Mouse (Mus musculus) forebrain, embryonic 11.5 days (tissue): ENCODE measurements around the gene Emc9. TPM values are rescaled to one million over a fixed set of nuclear protein-coding genes. Genes with fewer than 3 reads are reported as not detected.

Source experiments
- ATAC-seq: fragments of 200-750 bp; cut with Nextera tagmentation; replicated peaks from 2 replicates; pipeline ENCODE4 v1.8.0; 2017; ENCODE audit warnings: moderate TSS enrichment; ENCODE audit not compliant: low FRiP score
- DNase-seq: peaks from one replicate; pipeline ENCODE4 v3.0.0-alpha.2; 2017; ENCODE audit warnings: low spot score
- H3K27ac ChIP-seq: fragments of 300-500 bp; sonication (generic); 2 replicates; pipeline ENCODE4 v1.5.1; 2014; ENCODE audit warnings: low read depth, low read length
- H3K27me3 ChIP-seq: fragments of 300-500 bp; sonication (generic); 2 replicates; pipeline ENCODE4 v1.6.1; 2014; ENCODE audit warnings: mild to moderate bottlenecking, low read length, mixed read lengths; ENCODE audit not compliant: control insufficient read depth, insufficient read depth
- H3K36me3 ChIP-seq: fragments of 300-500 bp; sonication (generic); 2 replicates; pipeline ENCODE4 v1.6.1; 2014; ENCODE audit warnings: mild to moderate bottlenecking, low read length, moderate library complexity, mixed read lengths; ENCODE audit not compliant: control insufficient read depth, insufficient read depth
- H3K4me1 ChIP-seq: fragments of 300-500 bp; sonication (generic); replicated peaks from 2 replicates; pipeline ENCODE4 v1.6.1; 2014; ENCODE audit warnings: low read length, mixed read lengths; ENCODE audit not compliant: control insufficient read depth, insufficient read depth
- H3K4me2 ChIP-seq: fragments of 300-500 bp; sonication (generic); 2 replicates; pipeline ENCODE4 v1.6.1; 2014; ENCODE audit warnings: low read depth, mild to moderate bottlenecking, low read length, moderate library complexity, mixed read lengths; ENCODE audit not compliant: severe bottlenecking
- H3K4me3 ChIP-seq: fragments of 300-500 bp; sonication (generic); 2 replicates; pipeline ENCODE4 v1.5.1; 2014; ENCODE audit warnings: low read depth, low read length
- H3K9ac ChIP-seq: fragments of 300-500 bp; sonication (generic); 2 replicates; pipeline ENCODE4 v1.6.1; 2014; ENCODE audit warnings: low read length
- H3K9me3 ChIP-seq: fragments of 300-500 bp; sonication (generic); 2 replicates; pipeline ENCODE4 v1.6.1; 2016; ENCODE audit warnings: low read length, mixed read lengths; ENCODE audit not compliant: control insufficient read depth
- WGBS: fragments of 180-500 bp; shearing (Covaris S2); extraction: QIAGEN DNeasy Blood & Tissue Kit; methylation state at CpG from one replicate; pipeline ENCODE4 v1.1.7; 2014; 5-methylcytosine and 5-hydroxymethylcytosine counted together
- polyA plus RNA-seq: library from polyadenylated mRNA; unstranded; fragments of >200 nt; fragmentation: Nextera tagmentation; extraction: Ambion mirVana; gene quantifications from 2 replicates; pipeline ENCODE4 v1.2.1, GENCODE M21; 2014

The Emc9 gene
- 3.4 and 4.7 TPM in 2 replicates for polyA plus RNA-seq

DNA sequence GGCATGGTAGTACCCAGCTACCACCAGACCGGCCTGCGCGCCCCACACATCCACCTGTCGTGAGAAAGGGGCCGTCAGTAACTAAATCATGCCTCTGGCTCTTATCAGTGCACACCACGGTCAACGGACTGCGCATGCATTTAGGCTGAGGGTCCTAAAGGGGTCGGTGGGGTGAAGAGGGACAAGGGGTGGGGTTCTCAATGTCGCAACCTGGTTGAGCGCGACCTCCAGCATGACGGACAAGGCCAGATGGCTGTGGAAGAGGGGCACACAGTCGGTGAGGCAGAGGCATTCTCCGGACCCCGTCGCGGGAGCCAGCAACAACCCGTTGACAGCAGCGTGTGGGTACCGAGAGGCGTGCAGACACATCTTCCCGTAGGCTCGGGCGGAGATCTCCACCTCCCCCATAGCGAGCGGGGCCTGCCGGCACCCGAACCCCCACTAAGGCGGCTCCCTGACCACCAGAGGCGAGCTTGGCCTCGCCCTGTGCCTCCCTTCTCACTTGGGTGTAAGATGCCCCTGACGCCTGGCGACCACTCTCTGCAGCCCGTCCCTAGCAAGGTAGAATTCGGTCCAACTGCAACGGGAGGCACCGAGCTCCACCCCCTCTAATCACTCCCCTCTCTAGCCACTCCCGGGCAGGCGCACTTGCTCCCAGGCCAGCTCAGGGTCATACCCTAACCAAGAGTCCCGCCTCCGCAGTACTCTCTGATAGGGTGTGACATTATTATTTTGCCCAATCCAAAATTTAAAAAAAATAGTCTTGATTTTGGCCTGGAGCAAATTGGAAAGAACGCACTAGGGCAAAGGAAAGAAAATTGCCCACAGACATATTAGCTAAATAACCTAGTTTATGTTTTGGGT lies at the start of gene Emc9:
TSS of gene Emc9 (minus strand) at position 601 of the 864 bp plus-strand sequence.
- peaks cover 4% of the 10 kb centered on the region; the same call in 1 of the 2 replicates for H3K4me1 ChIP-seq
- no peak within 1 kb of the TSS for H3K27ac ChIP-seq
- peak; percentile 63; the same call in 1 of the 2 replicates for ATAC-seq
- 2% methylated on average over 43 of the region's 43 CpGs for WGBS
- H3K4me2 ChIP-seq, result peak within 1 kb of the TSS; percentile 75
- peak within 1 kb of the TSS; percentile 60 for H3K9ac ChIP-seq
- H3K36me3 ChIP-seq, result no peaks in the 10 kb centered on the region; the same call in 1 of the 2 replicates
- no peaks in the 10 kb centered on the region; the same call in 1 of the 2 replicates for H3K27me3 ChIP-seq
- DNase-seq, result peak; percentile 62
- peak within 1 kb of the TSS; percentile 35 for H3K4me3 ChIP-seq
- no peaks in the 10 kb centered on the region for H3K9me3 ChIP-seq

DNA sequence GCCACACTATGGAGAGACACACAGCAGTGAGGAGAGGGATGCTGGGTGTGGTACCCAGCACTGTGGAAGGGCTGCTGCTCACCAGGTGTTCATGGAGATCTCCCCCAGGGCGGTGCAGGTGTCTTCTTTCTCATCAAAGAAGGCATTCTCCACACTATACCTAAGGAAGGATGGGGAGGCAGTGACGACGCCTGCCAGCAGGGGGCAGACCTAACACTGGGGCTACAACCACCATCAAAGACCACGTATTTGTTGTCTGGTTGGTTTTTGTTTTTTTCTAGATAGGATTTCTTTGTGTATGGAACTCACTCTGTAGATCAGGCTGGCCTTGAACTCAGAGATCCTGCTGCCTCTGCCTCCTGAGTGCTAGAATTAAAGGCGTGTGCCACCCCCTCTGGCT lies 44.2 kb upstream of the Emc9 start:
- peaks cover 22% of the 10 kb centered on the region; the same call in 1 of the 2 replicates for H3K36me3 ChIP-seq
- 61% methylated on average over 5 of the region's 5 CpGs for WGBS

DNA sequence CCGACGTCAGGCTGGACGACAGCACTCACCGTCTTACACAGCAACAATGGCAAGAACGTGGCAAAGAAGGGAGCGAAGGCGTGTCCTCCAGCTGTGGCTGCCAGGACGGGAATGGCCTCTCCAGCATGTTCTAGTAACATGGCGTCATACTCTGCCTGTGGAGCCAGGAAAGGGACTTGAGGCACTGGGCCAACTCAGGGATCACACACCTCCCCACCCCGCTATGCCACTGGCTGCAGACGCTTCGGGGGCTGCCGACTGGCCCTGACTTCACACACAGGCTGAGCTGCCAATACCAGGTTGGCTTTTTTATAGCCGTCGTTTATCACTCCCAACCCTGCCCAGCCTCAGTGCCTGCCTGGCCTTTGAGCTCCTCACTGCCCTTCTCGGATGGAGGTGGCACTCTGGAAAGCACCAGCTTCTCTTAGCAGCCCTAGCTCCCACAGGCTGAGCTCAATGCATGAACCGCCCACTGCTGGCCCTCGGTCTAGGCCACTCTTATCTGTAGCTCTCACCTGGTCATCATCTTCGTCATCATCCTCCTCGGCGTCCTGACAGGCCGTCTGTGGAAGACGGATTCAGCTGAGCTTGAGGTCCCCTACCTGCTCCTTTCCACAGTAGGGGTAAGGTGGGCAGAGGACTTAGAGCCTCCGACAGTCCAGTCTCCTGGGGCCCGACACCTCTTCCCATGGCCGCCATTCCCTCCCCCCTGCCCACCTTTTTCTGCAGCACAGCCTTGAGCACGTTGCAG lies 43.1 kb upstream of the Emc9 start:
- DNase-seq, result no peak
- Histone ChIP-seq H3K9ac (no peak overlapping the region), H3K4me1 (no peaks in the 10 kb centered on the region), H3K9me3 (no peaks in the 10 kb centered on the region), H3K36me3 (peaks cover 22% of the 10 kb centered on the region; the same call in 1 of the 2 replicates), H3K27ac (no peak overlapping the region), H3K4me3 (no peak overlapping the region), H3K4me2 (no peak overlapping the region), H3K27me3 (no peaks in the 10 kb centered on the region)
- no peak for ATAC-seq
- WGBS, result 94% methylated on average over 27 of the region's 27 CpGs

More for the DNA sequence above, 44.2 kb upstream of the Emc9 start:
- DNase-seq, result peak; percentile 69
- H3K9me3 ChIP-seq, result no peaks in the 10 kb centered on the region
- no peak overlapping the region for H3K27ac ChIP-seq
- no peaks in the 10 kb centered on the region for H3K27me3 ChIP-seq
- H3K4me1 ChIP-seq, result no peaks in the 10 kb centered on the region
- ATAC-seq, result no peak
- no peak overlapping the region for H3K9ac ChIP-seq
- H3K4me2 ChIP-seq, result no peak overlapping the region
- H3K4me3 ChIP-seq, result no peak overlapping the region

DNA sequence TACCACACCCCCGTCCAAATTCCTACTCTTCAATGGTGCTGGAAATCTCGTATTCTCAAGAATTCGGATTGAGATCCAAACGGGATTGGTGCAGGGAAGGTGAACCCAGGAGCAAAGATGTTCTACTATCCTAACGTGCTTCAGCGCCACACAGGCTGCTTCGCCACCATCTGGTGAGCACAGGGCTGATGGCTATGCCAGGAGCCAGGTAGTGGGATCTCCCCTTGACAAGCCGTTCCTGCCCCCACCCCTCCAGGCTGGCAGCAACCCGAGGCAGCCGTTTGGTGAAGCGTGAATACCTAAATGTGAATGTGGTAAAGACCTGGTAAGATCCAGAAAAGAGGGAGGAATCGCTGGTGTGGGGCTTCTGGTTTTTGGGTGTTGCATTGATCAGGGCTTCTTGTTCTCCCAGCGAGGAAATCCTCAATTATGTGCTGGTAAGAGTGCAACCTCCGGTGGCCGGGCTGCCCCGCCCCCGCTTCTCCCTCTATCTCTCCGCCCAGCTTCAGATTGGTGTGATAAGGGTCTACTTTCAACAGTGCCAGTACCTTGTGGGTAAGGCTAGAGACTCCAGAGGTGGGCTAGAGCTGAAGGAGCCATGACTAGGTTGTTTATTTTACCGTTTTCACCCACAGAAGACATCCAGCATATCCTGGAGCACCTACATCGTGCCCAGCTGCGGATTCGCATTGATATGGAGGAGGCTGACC lies 33.5 kb upstream of the Emc9 start:
- Histone ChIP-seq H3K4me1 (peaks cover 3% of the 10 kb centered on the region; the same call in 1 of the 2 replicates), H3K4me2 (peak overlapping the region; percentile 31; the same call in 1 of the 2 replicates), H3K27me3 (no peaks in the 10 kb centered on the region), H3K9me3 (no peaks in the 10 kb centered on the region), H3K9ac (peak overlapping the region; percentile 8; the same call in 1 of the 2 replicates), H3K27ac (no peak overlapping the region), H3K36me3 (no peaks in the 10 kb centered on the region), H3K4me3 (peak overlapping the region; percentile 12)
- WGBS, result 54% methylated on average over 22 of the region's 22 CpGs
- ATAC-seq (no peak), DNase-seq (no peak)

DNA sequence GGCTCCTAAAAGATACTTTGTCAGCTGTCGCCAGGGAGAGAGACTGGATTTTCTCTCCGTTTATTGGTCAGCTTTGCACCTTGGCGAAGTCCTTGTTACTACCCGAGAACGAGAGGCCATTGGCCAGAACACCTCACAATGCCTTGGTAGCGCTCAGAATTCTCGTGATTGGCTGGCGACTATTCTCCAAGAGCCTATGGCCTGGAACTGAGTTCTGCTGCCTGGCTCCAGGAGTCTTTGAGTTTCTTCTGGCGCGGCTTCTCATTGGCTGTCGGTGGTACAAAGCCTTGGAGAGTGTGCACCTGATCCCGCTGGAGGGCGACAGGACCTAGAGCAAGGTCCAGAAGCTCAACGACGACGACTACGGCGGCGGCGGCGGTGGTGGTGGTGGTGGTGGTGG lies 32.7 kb upstream of the Emc9 start, which contains the start of gene Rec8:
TSS of gene Rec8 (plus strand) at position 216 of the 400 bp plus-strand sequence.
- peak within 1 kb of the TSS; percentile 8; the same call in 1 of the 2 replicates for H3K9ac ChIP-seq
- H3K27ac ChIP-seq, result no peak within 1 kb of the TSS
- H3K4me2 ChIP-seq, result peak within 1 kb of the TSS; percentile 31; the same call in 1 of the 2 replicates
- H3K4me3 ChIP-seq, result peak within 1 kb of the TSS; percentile 12
- DNase-seq (peak; percentile 62), ATAC-seq (peak; percentile 67)
- H3K27me3 ChIP-seq, result no peaks in the 10 kb centered on the region
- WGBS, result 16% methylated on average over 21 of the region's 21 CpGs
- H3K36me3 ChIP-seq, result no peaks in the 10 kb centered on the region
- H3K9me3 ChIP-seq, result no peaks in the 10 kb centered on the region
- H3K4me1 ChIP-seq, result peaks cover 3% of the 10 kb centered on the region; the same call in 1 of the 2 replicates

DNA sequence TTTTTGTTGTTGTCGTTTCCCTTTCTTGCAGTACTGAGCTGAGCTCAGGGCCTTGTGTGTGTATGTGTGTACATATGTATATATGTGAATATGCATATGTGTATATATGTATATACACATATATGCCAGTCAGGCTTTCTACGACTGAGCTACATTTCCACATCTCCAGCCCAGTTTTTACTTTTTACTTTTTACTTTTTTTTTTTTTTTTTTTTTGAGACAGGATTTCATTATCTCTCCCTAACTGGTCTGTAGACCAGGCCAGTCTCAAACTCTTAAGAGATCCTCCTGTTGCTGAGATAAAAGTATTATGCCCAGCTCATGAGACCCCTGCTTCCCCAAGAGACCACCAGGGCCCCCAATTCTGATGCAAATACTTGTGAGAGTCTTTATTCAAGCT lies 31.7 kb upstream of the Emc9 start:
- 84% methylated on average over 2 of the region's 2 CpGs for WGBS
- no peak overlapping the region for H3K4me2 ChIP-seq
- no peak for DNase-seq

DNA sequence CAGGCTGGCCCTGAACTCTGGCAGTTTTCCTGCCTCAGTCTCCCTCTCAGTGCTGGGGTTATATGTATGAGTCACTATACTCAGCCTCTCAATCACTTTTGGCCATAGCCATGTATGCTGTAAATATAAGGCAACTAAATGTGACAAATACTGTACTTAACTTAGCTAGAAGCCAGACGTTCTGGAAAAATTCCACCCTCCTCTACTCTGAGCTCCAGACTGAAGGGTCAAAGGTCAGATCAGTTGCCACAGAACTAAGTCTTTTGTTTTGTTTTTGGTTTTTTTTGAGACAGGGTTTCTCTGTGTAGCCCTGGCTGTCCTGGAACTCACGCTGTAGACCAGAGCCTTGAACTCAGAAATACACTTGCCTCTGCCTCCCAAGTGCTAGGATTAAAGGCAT lies 30.8 kb upstream of the Emc9 start:
- no peaks in the 10 kb centered on the region for H3K36me3 ChIP-seq
- H3K9ac ChIP-seq, result no peak overlapping the region
- no peak overlapping the region for H3K4me2 ChIP-seq
- 54% methylated on average over 2 of the region's 2 CpGs for WGBS
- H3K27me3 ChIP-seq, result no peaks in the 10 kb centered on the region
- ATAC-seq (no peak), DNase-seq (no peak)
- H3K4me3 ChIP-seq, result no peak overlapping the region
- peaks cover 3% of the 10 kb centered on the region; the same call in 1 of the 2 replicates for H3K4me1 ChIP-seq
- H3K9me3 ChIP-seq, result no peaks in the 10 kb centered on the region
- no peak overlapping the region for H3K27ac ChIP-seq

More for the DNA sequence above, 31.7 kb upstream of the Emc9 start:
- ATAC-seq, result no peak
- no peak overlapping the region for H3K9ac ChIP-seq
- H3K36me3 ChIP-seq, result no peaks in the 10 kb centered on the region
- peaks cover 3% of the 10 kb centered on the region; the same call in 1 of the 2 replicates for H3K4me1 ChIP-seq
- no peak overlapping the region for H3K4me3 ChIP-seq
- H3K27me3 ChIP-seq, result no peaks in the 10 kb centered on the region
- no peaks in the 10 kb centered on the region for H3K9me3 ChIP-seq
- H3K27ac ChIP-seq, result no peak overlapping the region
